Mouse (Mus musculus) embryonic facial prominence, embryonic 12.5 days (tissue): Measurements from ENCODE around the gene Slc5a2. TPM values are rescaled to one million over a fixed set of nuclear protein-coding genes. Genes with fewer than 3 reads are reported as not detected.

ENCODE experiments used
- ATAC-seq: fragments of 200-750 bp; cut with Nextera tagmentation; 2 replicates; pipeline ENCODE4 v1.8.0; 2017; ENCODE audit not compliant: insufficient number of reproducible peaks, insufficient read depth, low FRiP score, low TSS enrichment
- H3K27ac ChIP-seq: fragments of 300-500 bp; sonication (generic); 2 replicates; pipeline ENCODE4 v1.5.1; 2016; ENCODE audit warnings: mild to moderate bottlenecking
- H3K27me3 ChIP-seq: fragments of 300-500 bp; sonication (generic); 2 replicates; pipeline ENCODE4 v1.6.1; 2016; ENCODE audit warnings: mild to moderate bottlenecking, moderate library complexity
- H3K36me3 ChIP-seq: fragments of 300-500 bp; sonication (generic); 2 replicates; pipeline ENCODE4 v1.6.1; 2016; ENCODE audit warnings: mild to moderate bottlenecking
- H3K4me1 ChIP-seq: fragments of 300-500 bp; sonication (generic); 2 replicates; pipeline ENCODE4 v1.6.1; 2016
- H3K4me2 ChIP-seq: fragments of 300-500 bp; sonication (generic); replicated peaks from 2 replicates; pipeline ENCODE4 v1.6.1; 2016; ENCODE audit warnings: mild to moderate bottlenecking, moderate library complexity
- H3K4me3 ChIP-seq: fragments of 300-500 bp; sonication (generic); 2 replicates; pipeline ENCODE4 v1.5.1; 2016; ENCODE audit warnings: mild to moderate bottlenecking
- H3K9ac ChIP-seq: fragments of 300-500 bp; sonication (generic); 2 replicates; pipeline ENCODE4 v1.6.1; 2016; ENCODE audit warnings: mild to moderate bottlenecking, moderate library complexity
- H3K9me3 ChIP-seq: fragments of 300-500 bp; sonication (generic); 2 replicates; pipeline ENCODE4 v1.6.1; 2016; ENCODE audit warnings: mild to moderate bottlenecking, moderate library complexity
- WGBS: fragments of 180-500 bp; shearing (Covaris S2); methylation state at CpG from one replicate; pipeline ENCODE4 v1.1.7; 2016; 5-methylcytosine and 5-hydroxymethylcytosine counted together
- polyA plus RNA-seq: library from polyadenylated mRNA; unstranded; fragments of >200 nt; fragmentation: Nextera tagmentation; extraction: Ambion mirVana; gene quantifications from 2 replicates; pipeline ENCODE4 v1.2.1, GENCODE M21; 2016

Gene Slc5a2
- 0.35 TPM in 1 of 2 replicates, not detected in the other for polyA plus RNA-seq

DNA sequence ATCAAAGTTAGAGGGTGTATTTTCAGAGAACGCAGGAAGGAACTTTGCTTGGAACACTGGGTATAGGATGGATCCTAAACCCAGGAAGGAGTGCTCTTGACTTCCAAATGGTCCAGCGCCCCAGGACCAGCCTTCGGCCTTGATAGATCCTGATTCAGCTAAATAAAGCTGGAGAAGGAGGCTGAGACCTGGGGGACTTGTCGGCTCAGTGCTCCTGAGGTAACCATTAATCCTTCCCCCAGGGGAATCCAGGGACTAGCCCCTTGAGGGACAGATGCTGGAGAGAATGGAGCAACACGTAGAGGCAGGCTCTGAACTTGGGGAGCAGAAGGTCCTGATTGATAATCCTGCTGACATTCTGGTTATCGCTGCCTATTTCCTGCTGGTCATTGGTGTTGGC is at the start of gene Slc5a2:
Slc5a2 (plus strand) TSS at position 247 of the 400 bp plus-strand sequence.
- Histone ChIP-seq H3K27ac (no peak within 1 kb of the TSS), H3K36me3 (no peaks in the 10 kb centered on the region), H3K4me2 (no peak within 1 kb of the TSS), H3K4me1 (no peaks in the 10 kb centered on the region), H3K27me3 (no peaks in the 10 kb centered on the region), H3K9ac (no peak within 1 kb of the TSS), H3K4me3 (no peak within 1 kb of the TSS), H3K9me3 (no peaks in the 10 kb centered on the region)
- ATAC-seq, result no peak
- WGBS, result 80% methylated on average over 6 of the region's 6 CpGs

DNA sequence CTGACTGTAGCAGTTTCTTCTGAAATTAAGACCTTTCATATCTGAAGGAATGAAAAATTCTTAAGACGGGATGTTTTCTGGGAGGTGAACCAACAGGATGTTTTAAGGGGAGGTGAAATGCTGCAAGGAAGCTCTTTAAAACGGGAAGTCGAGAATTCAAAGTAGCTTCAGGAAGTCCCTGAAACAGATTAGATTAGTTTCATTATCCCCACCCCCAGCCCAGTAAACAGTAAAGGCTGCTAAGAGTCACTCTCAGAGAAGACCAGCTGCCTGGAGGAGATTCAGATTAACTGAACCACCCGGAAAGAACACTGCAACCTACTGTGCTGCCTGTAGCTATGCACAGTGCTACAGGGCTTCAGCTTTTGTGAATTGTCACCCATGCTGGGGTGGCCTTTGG is 45.5 kb upstream of the Slc5a2 start:
- no peaks in the 10 kb centered on the region for H3K36me3 ChIP-seq
- no peaks in the 10 kb centered on the region for H3K4me1 ChIP-seq
- H3K27ac ChIP-seq, result no peak overlapping the region
- H3K9me3 ChIP-seq, result no peaks in the 10 kb centered on the region
- no peak overlapping the region for H3K4me2 ChIP-seq
- H3K4me3 ChIP-seq, result no peak overlapping the region
- no peaks in the 10 kb centered on the region for H3K27me3 ChIP-seq
- ATAC-seq, result no peak
- WGBS, result 79% methylated on average over 4 of the region's 4 CpGs
- no peak overlapping the region for H3K9ac ChIP-seq

DNA sequence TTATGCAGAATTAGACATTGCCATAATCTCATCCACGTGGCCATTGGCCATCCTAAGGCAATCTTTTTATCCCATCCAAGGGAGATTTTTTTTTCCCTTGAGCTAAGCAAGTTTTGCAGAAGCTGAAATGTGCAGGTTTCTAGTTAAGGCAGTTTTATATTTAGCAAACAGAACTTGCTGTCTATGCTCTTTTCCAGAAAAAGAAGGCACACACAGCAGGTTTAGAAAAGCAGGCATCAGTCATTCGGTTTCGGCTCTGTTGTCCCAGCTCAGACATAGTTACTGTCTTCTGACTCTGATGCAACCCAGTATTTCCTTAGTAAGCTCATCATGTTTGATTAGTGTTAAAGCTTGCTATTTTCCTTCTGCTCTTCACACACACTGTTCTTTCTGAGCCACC is 44.5 kb upstream of the Slc5a2 start:
- H3K4me2 ChIP-seq, result no peak overlapping the region
- H3K27ac ChIP-seq, result no peak overlapping the region
- no peaks in the 10 kb centered on the region for H3K9me3 ChIP-seq
- 89% methylated on average over 3 of the region's 3 CpGs for WGBS
- H3K4me3 ChIP-seq, result no peak overlapping the region
- no peaks in the 10 kb centered on the region for H3K4me1 ChIP-seq
- ATAC-seq, result no peak
- no peak overlapping the region for H3K9ac ChIP-seq
- no peaks in the 10 kb centered on the region for H3K27me3 ChIP-seq
- H3K36me3 ChIP-seq, result no peaks in the 10 kb centered on the region

DNA sequence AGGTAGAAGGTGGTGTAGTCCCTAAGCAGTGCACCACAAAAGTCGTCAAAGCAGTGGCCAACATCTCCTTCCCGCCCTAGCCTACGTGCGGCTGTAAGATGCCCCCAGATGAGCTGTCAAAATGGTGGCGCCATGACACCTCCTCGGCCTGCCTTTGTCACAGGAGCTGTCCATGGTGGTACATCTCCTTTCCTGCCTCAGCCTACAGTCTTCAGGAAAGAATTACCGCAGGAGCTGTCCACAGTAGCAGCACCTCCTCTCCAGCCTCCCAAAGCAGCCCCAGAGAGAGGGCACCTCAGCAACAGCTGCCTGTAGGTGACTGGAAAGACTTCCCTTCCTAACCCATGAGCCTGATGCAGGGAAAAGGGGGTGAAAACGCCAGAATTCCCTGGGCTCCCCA is 33.7 kb upstream of the Slc5a2 start:
- Histone ChIP-seq H3K36me3 (no peaks in the 10 kb centered on the region), H3K9ac (no peak overlapping the region), H3K4me2 (no peak overlapping the region), H3K27ac (no peak overlapping the region), H3K9me3 (no peaks in the 10 kb centered on the region), H3K4me1 (peaks cover 4% of the 10 kb centered on the region; the same call in 1 of the 2 replicates), H3K27me3 (no peaks in the 10 kb centered on the region), H3K4me3 (no peak overlapping the region)
- WGBS, result 45% methylated on average over 8 of the region's 8 CpGs
- ATAC-seq, result no peak

DNA sequence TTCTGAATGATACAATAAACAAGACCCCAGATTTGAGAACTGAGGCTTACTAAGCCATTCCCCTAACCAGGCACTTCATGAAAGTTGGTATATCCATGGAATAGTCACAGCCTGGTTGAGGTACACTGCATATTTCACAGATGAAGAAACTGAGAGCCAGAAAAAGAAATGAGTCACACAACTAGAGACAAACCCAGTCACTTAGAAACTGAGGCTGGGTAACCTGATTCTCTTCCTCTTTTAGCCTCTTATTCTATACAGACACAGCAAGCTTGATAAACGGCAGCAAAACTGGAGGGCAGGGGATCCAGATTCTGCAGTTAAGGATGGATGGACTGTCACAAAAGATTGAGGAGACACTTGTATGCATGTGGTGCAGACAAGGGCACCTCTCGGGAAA is 30.7 kb upstream of the Slc5a2 start:
- Histone ChIP-seq H3K9ac (no peak overlapping the region), H3K4me2 (no peak overlapping the region), H3K27me3 (no peaks in the 10 kb centered on the region), H3K4me3 (no peak overlapping the region), H3K4me1 (peaks cover 16% of the 10 kb centered on the region), H3K9me3 (no peaks in the 10 kb centered on the region), H3K27ac (no peak overlapping the region), H3K36me3 (peaks cover 2% of the 10 kb centered on the region; the same call in 1 of the 2 replicates)
- no peak for ATAC-seq
- 92% methylated on average over 2 of the region's 2 CpGs for WGBS

- peaks cover 8% of the 10 kb centered on the region for H3K36me3 ChIP-seq
- WGBS, result 97% methylated on average over 1 of the region's 1 CpGs
- H3K9me3 ChIP-seq, result no peaks in the 10 kb centered on the region
- peaks cover 16% of the 10 kb centered on the region for H3K4me1 ChIP-seq
- no peak for ATAC-seq
- H3K9ac ChIP-seq, result no peak overlapping the region
- no peaks in the 10 kb centered on the region for H3K27me3 ChIP-seq
- H3K27ac ChIP-seq, result no peak overlapping the region
- H3K4me2 ChIP-seq, result no peak overlapping the region
- H3K4me3 ChIP-seq, result no peak overlapping the region
These were observed 30.0 kb upstream of the Slc5a2 start for GRCm38 (mm10) chr7:128235481-128235880.

DNA sequence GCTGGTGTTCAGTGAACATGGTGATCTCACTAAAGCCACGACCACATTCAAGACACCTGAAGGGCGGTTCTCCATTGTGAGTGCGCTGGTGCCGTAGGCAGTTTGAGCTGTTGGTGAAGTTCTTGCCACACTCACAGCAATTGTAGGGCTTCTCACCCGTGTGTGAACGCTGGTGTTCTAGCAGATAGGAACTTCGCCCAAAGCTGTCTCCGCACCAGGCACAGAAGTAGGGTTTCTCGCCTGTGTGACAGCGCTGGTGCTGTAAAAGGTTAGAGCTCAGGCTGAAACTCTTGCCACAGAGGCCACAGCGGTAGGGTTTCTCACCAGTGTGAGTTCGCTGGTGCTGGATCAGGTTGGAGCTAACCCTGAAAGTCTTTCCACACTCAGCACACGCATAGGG is 29.0 kb upstream of the Slc5a2 start:
- Histone ChIP-seq H3K4me1 (peaks cover 16% of the 10 kb centered on the region), H3K9ac (peak overlapping the region; percentile 67), H3K9me3 (no peaks in the 10 kb centered on the region), H3K27me3 (no peaks in the 10 kb centered on the region), H3K27ac (peak overlapping the region; percentile 96; the same call in 1 of the 2 replicates), H3K36me3 (peaks cover 18% of the 10 kb centered on the region), H3K4me3 (peak overlapping the region; percentile 67; the same call in 1 of the 2 replicates), H3K4me2 (peak overlapping the region; percentile 73)
- 92% methylated on average over 13 of the region's 13 CpGs for WGBS
- ATAC-seq, result no peak

DNA sequence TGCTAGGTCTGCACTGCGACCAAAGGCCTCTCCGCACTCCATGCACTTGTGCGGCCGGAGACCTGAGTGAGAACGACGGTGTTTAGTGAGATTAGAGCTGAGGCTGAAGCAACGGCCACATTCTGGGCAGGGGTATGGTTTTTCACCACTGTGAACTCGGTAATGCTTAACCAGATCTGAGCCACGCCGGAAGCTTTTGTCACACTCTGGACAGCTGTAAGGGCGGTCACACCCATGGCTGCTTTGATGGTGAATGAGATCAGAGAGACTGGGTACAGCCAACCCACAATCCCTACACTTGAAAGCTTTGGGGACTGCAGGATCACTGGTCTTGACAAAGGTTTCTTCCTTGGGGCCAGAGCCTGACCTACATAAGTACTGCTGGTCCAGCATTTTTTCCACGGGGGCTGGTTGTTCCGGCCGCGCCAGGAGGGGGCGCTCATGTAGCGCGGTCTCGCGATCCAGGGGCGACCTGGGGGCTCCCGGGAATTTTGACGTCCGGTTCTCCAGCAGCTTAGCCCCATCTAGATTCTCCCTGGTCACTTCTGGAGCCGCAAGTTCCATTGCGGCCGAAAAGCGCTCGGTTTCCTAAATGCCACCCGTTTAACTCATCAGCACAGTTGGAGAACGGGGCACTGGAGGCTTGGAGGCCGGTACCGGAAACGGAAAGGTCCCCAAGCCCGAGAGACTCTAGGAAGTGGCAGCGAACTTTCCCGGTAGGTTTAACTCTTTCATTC is 28.4 kb upstream of the Slc5a2 start, which contains the start of gene Armc5:
Armc5 (plus strand) TSS at position 487 of the 737 bp plus-strand sequence.
- H3K27me3 ChIP-seq, result no peaks in the 10 kb centered on the region
- peak within 1 kb of the TSS; percentile 96 for H3K27ac ChIP-seq
- peaks cover 16% of the 10 kb centered on the region for H3K4me1 ChIP-seq
- no peak for ATAC-seq
- peak within 1 kb of the TSS; percentile 67 for H3K4me3 ChIP-seq
- peak within 1 kb of the TSS; percentile 73 for H3K4me2 ChIP-seq
- 27% methylated on average over 37 of the region's 37 CpGs for WGBS
- H3K36me3 ChIP-seq, result peaks cover 24% of the 10 kb centered on the region
- H3K9me3 ChIP-seq, result no peaks in the 10 kb centered on the region
- H3K9ac ChIP-seq, result peak within 1 kb of the TSS; percentile 67

GRCm38 (mm10) chr7:128237593-128237926 is 27.9 kb upstream of the Slc5a2 start:
- Histone ChIP-seq H3K27ac (peak overlapping the region; percentile 96), H3K27me3 (no peaks in the 10 kb centered on the region), H3K4me1 (peaks cover 16% of the 10 kb centered on the region), H3K4me2 (peak overlapping the region; percentile 73), H3K4me3 (peak overlapping the region; percentile 67), H3K9me3 (no peaks in the 10 kb centered on the region), H3K36me3 (peaks cover 29% of the 10 kb centered on the region), H3K9ac (peak overlapping the region; percentile 67)
- no peak; the same call in 1 of the 2 replicates for ATAC-seq
- under 1% methylated on average over 25 of the region's 25 CpGs for WGBS

DNA sequence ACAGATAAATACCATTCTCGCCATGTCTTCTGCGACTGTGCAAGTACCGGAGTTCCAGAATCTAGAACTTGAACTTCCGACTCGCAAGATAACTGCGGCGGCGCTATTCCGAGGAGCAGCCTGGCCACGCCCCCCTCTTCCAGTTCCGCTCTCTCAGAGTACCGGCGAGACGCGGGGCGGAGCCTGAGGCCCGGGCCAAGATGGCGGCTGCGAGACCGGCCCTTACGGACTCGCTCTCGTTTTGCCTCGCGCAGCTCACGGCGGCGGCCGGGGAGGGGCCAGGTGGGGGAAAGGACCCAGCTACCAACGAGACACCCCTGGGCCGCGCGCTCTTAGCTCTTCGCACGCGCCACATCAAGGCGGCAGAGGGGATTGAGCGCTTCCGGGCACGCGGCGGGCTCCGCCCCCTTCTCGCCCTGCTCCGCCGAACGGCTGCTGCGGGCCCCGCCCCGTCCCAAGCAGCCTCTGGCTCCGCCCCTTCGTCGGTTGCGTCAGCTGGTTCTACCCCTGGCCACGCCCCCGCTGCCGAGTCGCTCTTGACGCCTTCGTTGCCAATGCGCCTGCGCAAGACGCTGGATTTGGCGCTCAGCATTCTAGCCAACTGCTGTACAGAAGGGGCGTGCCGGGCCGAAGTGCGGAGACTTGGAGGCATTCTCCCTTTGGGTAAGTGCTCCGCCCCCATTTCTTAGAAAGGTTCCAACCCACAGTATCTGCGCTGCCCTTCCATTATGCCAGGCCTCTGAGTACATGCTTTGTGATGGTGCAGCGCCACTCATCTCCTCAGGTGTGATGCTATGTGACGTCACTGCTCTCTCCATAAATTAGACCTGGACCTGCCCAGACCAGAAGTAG is 27.3 kb upstream of the Slc5a2 start, which contains the start of gene 9130023H24Rik:
9130023H24Rik (minus strand) TSS at position 105 of the 852 bp plus-strand sequence.
- peak; percentile 84 for ATAC-seq
- Histone ChIP-seq H3K4me3 (peak within 1 kb of the TSS; percentile 67), H3K27ac (peak within 1 kb of the TSS; percentile 96), H3K9ac (peak within 1 kb of the TSS; percentile 67), H3K36me3 (peaks cover 33% of the 10 kb centered on the region), H3K9me3 (no peaks in the 10 kb centered on the region), H3K4me2 (peak within 1 kb of the TSS; percentile 73), H3K4me1 (peaks cover 16% of the 10 kb centered on the region), H3K27me3 (no peaks in the 10 kb centered on the region)
- under 1% methylated on average over 72 of the region's 72 CpGs for WGBS

- H3K4me3 ChIP-seq, result peak overlapping the region; percentile 67
- no peaks in the 10 kb centered on the region for H3K9me3 ChIP-seq
- whole genome bisulfite sequencing, result 25% methylated on average over 4 of the region's 4 CpGs
- peaks cover 18% of the 10 kb centered on the region for H3K4me1 ChIP-seq
- peak overlapping the region; percentile 34 for H3K9ac ChIP-seq
- H3K4me2 ChIP-seq, result peak overlapping the region; percentile 59
- ATAC-seq, result no peak
- peaks cover 34% of the 10 kb centered on the region for H3K36me3 ChIP-seq
- H3K27ac ChIP-seq, result peak overlapping the region; percentile 96
- no peaks in the 10 kb centered on the region for H3K27me3 ChIP-seq
These were observed 26.5 kb upstream of the Slc5a2 start for GRCm38 (mm10) chr7:128238991-128239390.
